Comparison of ENCODE assay signal across 8 mouse cellular contexts in the genomic region with DNA sequence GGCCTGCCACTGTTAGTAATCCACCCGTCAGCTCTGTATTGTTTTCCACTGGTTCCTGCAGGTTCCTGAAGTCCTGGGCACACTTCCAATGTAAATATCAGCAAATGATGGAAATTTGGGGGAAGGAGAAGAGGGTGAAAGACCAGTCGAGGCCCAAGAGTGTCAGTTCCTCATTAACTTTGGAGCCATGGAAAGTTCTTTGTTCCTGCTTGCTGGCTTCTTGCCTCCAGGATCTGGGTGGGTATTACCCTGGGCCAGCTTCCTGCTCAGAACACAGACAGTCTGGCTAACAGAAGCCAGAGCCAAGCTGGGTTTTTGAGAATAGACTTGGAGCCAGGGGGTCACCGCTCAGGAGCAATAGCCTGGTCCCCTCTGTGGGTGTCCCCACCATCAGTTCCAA. TPM values are rescaled to one million over a fixed set of nuclear protein-coding genes. Genes with fewer than 3 reads are reported as not detected.
DNase-seq lines count a peak whose midpoint lies in the region; ATAC-seq lines count a peak whose summit lies in the region.

No protein-coding gene starts in this region.

- peak overlapping the region; percentile 28 for H3K27ac ChIP-seq in embryonic facial prominence, embryonic 14.5 days (replicated peaks; ENCODE audit: low read depth, low read length)
- no peak overlapping the region for H3K27ac ChIP-seq in embryonic facial prominence, embryonic 10.5 days (replicated peaks)
- peak overlapping the region; percentile 76 for H3K27ac ChIP-seq in heart, embryonic 13.5 days (replicated peaks)
- peak overlapping the region; percentile 75 for H3K27ac ChIP-seq in kidney, embryonic 16.5 days (ENCODE audit: low read length)
- no peak overlapping the region for H3K27ac ChIP-seq in hindbrain, embryonic 13.5 days

- H3K4me1 ChIP-seq in embryonic facial prominence, embryonic 14.5 days (ENCODE audit: control insufficient read depth, insufficient read depth, low read length) = peaks cover 4% of the 10 kb centered on the region; the same call in 1 of the 2 replicates
- H3K4me1 ChIP-seq in embryonic facial prominence, embryonic 10.5 days = peaks cover 21% of the 10 kb centered on the region
- peaks cover 49% of the 10 kb centered on the region for H3K4me1 ChIP-seq in heart, embryonic 13.5 days
- peaks cover 36% of the 10 kb centered on the region for H3K4me1 ChIP-seq in kidney, embryonic 16.5 days (ENCODE audit: insufficient read depth, low read length)
- H3K4me1 ChIP-seq in hindbrain, embryonic 13.5 days (replicated peaks) = 0 out of 2 replicates have a peak, but pooled peaks cover 6% of the 10 kb centered on the region

- H3K9ac ChIP-seq in embryonic facial prominence, embryonic 14.5 days (ENCODE audit: low read depth, low read length) = no peak overlapping the region
- H3K9ac ChIP-seq in heart, embryonic 13.5 days = no peak overlapping the region
- H3K9ac ChIP-seq in kidney, embryonic 16.5 days (replicated peaks; ENCODE audit: low read length) = no peak overlapping the region
- no peak overlapping the region for H3K9ac ChIP-seq in hindbrain, embryonic 13.5 days

- DNase-seq in embryonic facial prominence, embryonic 14.5 days (ENCODE audit: low spot score) = peak; percentile 65
- no peak for DNase-seq in embryonic facial prominence, embryonic 10.5 days (ENCODE audit: low spot score)
- peak; percentile 64 to 72 for DNase-seq in lung, postnatal 4 days
- no peak for DNase-seq in gastrocnemius, adult 8-10 months (ENCODE audit: low spot score in 2 of 2)

- H3K4me2 ChIP-seq in embryonic facial prominence, embryonic 14.5 days (ENCODE audit: low read depth, low read length) = no peak overlapping the region
- H3K4me2 ChIP-seq in heart, embryonic 13.5 days = no peak overlapping the region
- H3K4me2 ChIP-seq in kidney, embryonic 16.5 days (replicated peaks; ENCODE audit: low read depth, low read length) = no peak overlapping the region
- H3K4me2 ChIP-seq in hindbrain, embryonic 13.5 days = no peak overlapping the region

- no peak overlapping the region for H3K4me3 ChIP-seq in embryonic facial prominence, embryonic 14.5 days (ENCODE audit: low read depth, low read length)
- H3K4me3 ChIP-seq in embryonic facial prominence, embryonic 10.5 days = no peak overlapping the region
- no peak overlapping the region for H3K4me3 ChIP-seq in heart, embryonic 13.5 days
- H3K4me3 ChIP-seq in kidney, embryonic 16.5 days (ENCODE audit: low read length) = no peak overlapping the region
- H3K4me3 ChIP-seq in hindbrain, embryonic 13.5 days = no peak overlapping the region

- H3K36me3 ChIP-seq in embryonic facial prominence, embryonic 14.5 days (ENCODE audit: control insufficient read depth, insufficient read depth, low read length) = no peaks in the 10 kb centered on the region
- no peaks in the 10 kb centered on the region for H3K36me3 ChIP-seq in embryonic facial prominence, embryonic 10.5 days (replicated peaks)
- H3K36me3 ChIP-seq in heart, embryonic 13.5 days = no peaks in the 10 kb centered on the region
- no peaks in the 10 kb centered on the region for H3K36me3 ChIP-seq in kidney, embryonic 16.5 days (ENCODE audit: insufficient read depth, low read length)
- no peaks in the 10 kb centered on the region for H3K36me3 ChIP-seq in hindbrain, embryonic 13.5 days

- ATAC-seq in embryonic facial prominence, embryonic 14.5 days (ENCODE audit: low read depth) = no peak
- no peak for ATAC-seq in heart, embryonic 13.5 days (ENCODE audit: extremely low read depth, insufficient number of reproducible peaks, low FRiP score, low TSS enrichment)
- ATAC-seq in kidney, embryonic 16.5 days (ENCODE audit: low FRiP score, low TSS enrichment) = 0 out of 2 replicates have a peak, but pooled peaks have one; percentile 6
- no peak for ATAC-seq in hindbrain, embryonic 13.5 days (ENCODE audit: low FRiP score)
- ATAC-seq in erythroblast, adult 5-6 weeks (replicated peaks; ENCODE audit: low FRiP score, poor library complexity, severe bottlenecking) = no peak

- no peaks in the 10 kb centered on the region for H3K27me3 ChIP-seq in embryonic facial prominence, embryonic 14.5 days (replicated peaks; ENCODE audit: control insufficient read depth, insufficient read depth, low read length)
- H3K27me3 ChIP-seq in embryonic facial prominence, embryonic 10.5 days (replicated peaks; ENCODE audit: low read depth, poor library complexity, severe bottlenecking) = peaks cover 11% of the 10 kb centered on the region; the same call in 1 of the 2 replicates
- H3K27me3 ChIP-seq in heart, embryonic 13.5 days (replicated peaks) = peaks cover 11% of the 10 kb centered on the region
- no peaks in the 10 kb centered on the region for H3K27me3 ChIP-seq in kidney, embryonic 16.5 days (ENCODE audit: insufficient read depth, low read length)
- H3K27me3 ChIP-seq in hindbrain, embryonic 13.5 days = no peaks in the 10 kb centered on the region

- 53% methylated on average over 3 of the region's 3 CpGs for WGBS in embryonic facial prominence, embryonic 14.5 days
- 69% methylated on average over 3 of the region's 3 CpGs for WGBS in embryonic facial prominence, embryonic 10.5 days
- WGBS in heart, embryonic 13.5 days = 49% methylated on average over 3 of the region's 3 CpGs
- WGBS in kidney, embryonic 16.5 days = 44% methylated on average over 3 of the region's 3 CpGs
- WGBS in hindbrain, embryonic 13.5 days = 67% methylated on average over 3 of the region's 3 CpGs

- peaks cover 4% of the 10 kb centered on the region; the same call in 1 of the 2 replicates for H3K9me3 ChIP-seq in embryonic facial prominence, embryonic 14.5 days (ENCODE audit: control insufficient read depth, low read length)
- H3K9me3 ChIP-seq in embryonic facial prominence, embryonic 10.5 days = no peaks in the 10 kb centered on the region
- peaks cover 6% of the 10 kb centered on the region; the same call in 1 of the 2 replicates for H3K9me3 ChIP-seq in heart, embryonic 13.5 days
- H3K9me3 ChIP-seq in kidney, embryonic 16.5 days (ENCODE audit: low read length) = no peaks in the 10 kb centered on the region
- H3K9me3 ChIP-seq in hindbrain, embryonic 13.5 days = no peaks in the 10 kb centered on the region

RNA-seq across cellular contexts. Expression of a gene that starts 8.7 kb away (rescaled TPM):
- 4.8 and 5.6 TPM in 2 replicates for polyA plus RNA-seq in embryonic facial prominence, embryonic 14.5 days (2014; fragmentation: Nextera tagmentation; extraction: Ambion mirVana)
- polyA plus RNA-seq in embryonic facial prominence, embryonic 10.5 days (2016; fragmentation: Nextera tagmentation; extraction: Ambion mirVana) = 1.3 and 1.4 TPM in 2 replicates
- polyA plus RNA-seq in heart, embryonic 13.5 days (2015; fragmentation: Nextera tagmentation; extraction: Ambion mirVana) = 3.9 and 4.0 TPM in 2 replicates
- polyA plus RNA-seq in kidney, embryonic 16.5 days (2015; fragmentation: Nextera tagmentation; extraction: Ambion mirVana) = 5.4 and 5.9 TPM in 2 replicates
- 1 to 10 TPM; 3.4 to 6.6 (median 4.9) TPM for total RNA-seq in gastrocnemius, adult 8-10 months (2022)
- polyA plus RNA-seq in hindbrain, embryonic 13.5 days (2015; fragmentation: Nextera tagmentation; extraction: Ambion mirVana) = 1.3 and 1.4 TPM in 2 replicates
- 27.0 and 30.7 TPM in 2 replicates for total RNA-seq in erythroblast, adult 5-6 weeks (2015; ENCODE audit: low replicate concordance)
- 22.7 and 25.3 TPM in 2 replicates for total RNA-seq in erythroblast, adult 5-6 weeks (2017; ENCODE audit: low replicate concordance)

RNA-seq across cellular contexts. Expression of a gene that starts 46.7 kb away (rescaled TPM):
- polyA plus RNA-seq in embryonic facial prominence, embryonic 14.5 days (2014; fragmentation: Nextera tagmentation; extraction: Ambion mirVana) = 2.3 and 3.0 TPM in 2 replicates
- 0.79 and 1.0 TPM in 2 replicates for polyA plus RNA-seq in embryonic facial prominence, embryonic 10.5 days (2016; fragmentation: Nextera tagmentation; extraction: Ambion mirVana)
- 2.1 and 2.3 TPM in 2 replicates for polyA plus RNA-seq in heart, embryonic 13.5 days (2015; fragmentation: Nextera tagmentation; extraction: Ambion mirVana)
- 1.7 and 3.1 TPM in 2 replicates for polyA plus RNA-seq in kidney, embryonic 16.5 days (2015; fragmentation: Nextera tagmentation; extraction: Ambion mirVana)
- total RNA-seq in gastrocnemius, adult 8-10 months (2022) = under 1 TPM; 0.24 to 0.52 (median 0.34) TPM
- 0.65 TPM in 2 replicates for polyA plus RNA-seq in hindbrain, embryonic 13.5 days (2015; fragmentation: Nextera tagmentation; extraction: Ambion mirVana)
- total RNA-seq in erythroblast, adult 5-6 weeks (2015; ENCODE audit: low replicate concordance) = 0.58 and 1.5 TPM in 2 replicates
- total RNA-seq in erythroblast, adult 5-6 weeks (2017; ENCODE audit: low replicate concordance) = 1.5 and 3.2 TPM in 2 replicates

Comparison
In these comparisons a context has a peak if more than half of its experiments do, and no peak if none do; other contexts are left out.
1. DNase-seq: peak in embryonic facial prominence, embryonic 14.5 days (single experiment) and lung, postnatal 4 days (2 of 2); none in embryonic facial prominence, embryonic 10.5 days (single experiment) and gastrocnemius, adult 8-10 months (0 of 2).
2. H3K27ac ChIP-seq: peak in embryonic facial prominence, embryonic 14.5 days (single experiment), heart, embryonic 13.5 days (single experiment) and kidney, embryonic 16.5 days (single experiment); none in embryonic facial prominence, embryonic 10.5 days (single experiment) and hindbrain, embryonic 13.5 days (single experiment).